Mouse (Mus musculus) embryonic fibroblast, embryonic 13.5 days (primary cell): ENCODE results near the gene Hsph1.

ENCODE experiments used
- CTCF ChIP-seq: IDR thresholded peaks from 2 replicates; pipeline ENCODE4 v1.5.1; 2011; ENCODE audit warnings: mild to moderate bottlenecking, control low read depth, low read length, moderate library complexity, borderline replicate concordance; ENCODE audit not compliant: insufficient read depth
- POLR2A ChIP-seq: IDR thresholded peaks from 2 replicates; pipeline ENCODE4 v1.6.1; 2011; ENCODE audit warnings: low read depth, mild to moderate bottlenecking, control low read depth, low read length, moderate library complexity

DNA sequence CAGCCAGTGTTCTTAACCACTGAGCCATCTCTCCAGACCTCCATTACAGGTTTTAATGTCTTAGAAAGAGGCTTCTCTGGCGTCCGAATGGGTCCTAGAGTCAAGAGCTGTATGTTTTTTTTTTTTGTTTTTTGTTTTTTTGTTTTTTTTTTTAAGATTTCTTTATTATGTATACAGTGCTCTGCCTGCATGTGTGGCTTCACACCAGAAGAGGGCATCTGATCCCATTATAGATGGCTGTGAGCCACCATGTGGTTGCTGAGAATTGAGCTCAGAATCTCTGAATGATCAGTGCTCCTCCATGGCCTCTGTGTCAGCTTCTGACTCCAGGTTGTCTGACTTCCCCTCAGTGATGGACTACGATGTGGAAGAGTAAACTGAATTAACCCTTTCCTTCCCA lies 21.8 kb upstream of the Hsph1 start:
- TF ChIP-seq POLR2A (no peak), CTCF (no peak)
